Mouse (Mus musculus): ENCODE results near the gene Pou2f3. TPM values are rescaled to one million over a fixed set of nuclear protein-coding genes. Genes with fewer than 3 reads are reported as not detected.

Pou2f3 gene
- polyA plus RNA-seq, 1 experiment from 2014 or later: 12.7 TPM

- Histone ChIP-seq H3K4me2 (replicated peaks) (no peak overlapping the region), H3K9me3 (replicated peaks) (no peaks in the 10 kb centered on the region), H3K36me3 (no peaks in the 10 kb centered on the region), H3K27ac (replicated peaks) (no peak overlapping the region), H3K9ac (no peak overlapping the region), H3K27me3 (no peaks in the 10 kb centered on the region), H3K4me3 (replicated peaks) (no peak overlapping the region), H3K4me1 (peaks cover 14% of the 10 kb centered on the region)
- 94% methylated on average over 1 of the region's 1 CpGs for WGBS
- no peak for ATAC-seq (ENCODE audit: insufficient number of reproducible peaks, low FRiP score, low TSS enrichment, low read depth)
These were observed 135.6 kb downstream of the Pou2f3 start for GRCm38 (mm10) chr9:43074611-43075010.

Other genes with a start within 250 kb of the Pou2f3 start
- gene Arhgef12, start 103.1 kb downstream of the Pou2f3 start, polyA plus RNA-seq (2015; fragmentation: Nextera tagmentation; extraction: Ambion mirVana): 12.2 and 14.3 TPM in 2 replicates
- gene Tmem136, start 93.8 kb downstream of the Pou2f3 start, polyA plus RNA-seq (2015; fragmentation: Nextera tagmentation; extraction: Ambion mirVana): 5.7 TPM in 2 replicates
- gene Oaf, start 29.5 kb upstream of the Pou2f3 start, polyA plus RNA-seq (2015; fragmentation: Nextera tagmentation; extraction: Ambion mirVana): 91.2 and 96.9 TPM in 2 replicates
- 131 and 142 TPM in 2 replicates for gene Trim29, start 100.5 kb upstream of the Pou2f3 start, polyA plus RNA-seq (2015; fragmentation: Nextera tagmentation; extraction: Ambion mirVana)